Mouse (Mus musculus) heart, embryonic 13.5 days (tissue): ENCODE data around the gene Zfp280d. TPM values are rescaled to one million over a fixed set of nuclear protein-coding genes. Genes with fewer than 3 reads are reported as not detected.

ENCODE experiments used
- ATAC-seq: fragments of 200-750 bp; cut with Nextera tagmentation; 2 replicates; pipeline ENCODE4 v1.8.0; 2017; ENCODE audit warnings: moderate TSS enrichment; ENCODE audit not compliant: insufficient number of reproducible peaks, low FRiP score, low TSS enrichment; ENCODE audit errors: extremely low read depth
- H3K27ac ChIP-seq: fragments of 300-500 bp; sonication (generic); replicated peaks from 2 replicates; pipeline ENCODE4 v1.5.1; 2015; ENCODE audit warnings: moderate library complexity, mild to moderate bottlenecking, inconsistent platforms
- H3K27me3 ChIP-seq: fragments of 300-500 bp; sonication (generic); replicated peaks from 2 replicates; pipeline ENCODE4 v1.6.1; 2015; ENCODE audit warnings: mild to moderate bottlenecking, inconsistent platforms
- H3K36me3 ChIP-seq: fragments of 300-500 bp; sonication (generic); 2 replicates; pipeline ENCODE4 v1.6.1; 2015; ENCODE audit warnings: mild to moderate bottlenecking, inconsistent platforms
- H3K4me1 ChIP-seq: fragments of 300-500 bp; sonication (generic); 2 replicates; pipeline ENCODE4 v1.6.1; 2015; ENCODE audit warnings: inconsistent platforms
- H3K4me2 ChIP-seq: fragments of 300-500 bp; sonication (generic); 2 replicates; pipeline ENCODE4 v1.6.1; 2015; ENCODE audit warnings: inconsistent platforms, mild to moderate bottlenecking, moderate library complexity
- H3K4me3 ChIP-seq: fragments of 300-500 bp; sonication (generic); 2 replicates; pipeline ENCODE4 v1.5.1; 2015; ENCODE audit warnings: moderate library complexity, mild to moderate bottlenecking, inconsistent platforms
- H3K9ac ChIP-seq: fragments of 300-500 bp; sonication (generic); 2 replicates; pipeline ENCODE4 v1.6.1; 2015; ENCODE audit warnings: inconsistent platforms, mild to moderate bottlenecking, moderate library complexity
- H3K9me3 ChIP-seq: fragments of 300-500 bp; sonication (generic); 2 replicates; pipeline ENCODE4 v1.6.1; 2016; ENCODE audit warnings: inconsistent platforms
- WGBS: fragments of 180-500 bp; shearing (Covaris S2); methylation state at CpG from one replicate; pipeline ENCODE4 v1.1.7; 2015; ENCODE audit warnings: mixed read lengths; 5-methylcytosine and 5-hydroxymethylcytosine counted together
- polyA plus RNA-seq: library from polyadenylated mRNA; unstranded; fragments of >200 nt; fragmentation: Nextera tagmentation; extraction: Ambion mirVana; gene quantifications from 2 replicates; pipeline ENCODE4 v1.2.1, GENCODE M21; 2015

Gene Zfp280d
- polyA plus RNA-seq, 1 experiment from 2014 or later = 21.5 TPM

- Histone ChIP-seq H3K9ac (no peak overlapping the region), H3K4me2 (no peak overlapping the region), H3K4me3 (no peak overlapping the region), H3K9me3 (no peaks in the 10 kb centered on the region), H3K36me3 (no peaks in the 10 kb centered on the region), H3K27me3 (no peaks in the 10 kb centered on the region; the same call in 1 of the 2 replicates), H3K27ac (no peak overlapping the region), H3K4me1 (peaks cover 2% of the 10 kb centered on the region; the same call in 1 of the 2 replicates)
- 61% methylated on average over 6 of the region's 6 CpGs for WGBS
- ATAC-seq = no peak
Measured at GRCm38 (mm10) chr9:72403421-72403820, 128.8 kb downstream of the Zfp280d start.

GRCm38 (mm10) chr9:72404446-72404845 is 129.8 kb downstream of the Zfp280d start:
- Histone ChIP-seq H3K4me2 (no peak overlapping the region), H3K9ac (no peak overlapping the region), H3K27me3 (no peaks in the 10 kb centered on the region; the same call in 1 of the 2 replicates), H3K4me1 (peaks cover 5% of the 10 kb centered on the region), H3K9me3 (no peaks in the 10 kb centered on the region), H3K27ac (no peak overlapping the region), H3K4me3 (no peak overlapping the region), H3K36me3 (no peaks in the 10 kb centered on the region)
- 90% methylated on average over 8 of the region's 8 CpGs for WGBS
- ATAC-seq = no peak

DNA sequence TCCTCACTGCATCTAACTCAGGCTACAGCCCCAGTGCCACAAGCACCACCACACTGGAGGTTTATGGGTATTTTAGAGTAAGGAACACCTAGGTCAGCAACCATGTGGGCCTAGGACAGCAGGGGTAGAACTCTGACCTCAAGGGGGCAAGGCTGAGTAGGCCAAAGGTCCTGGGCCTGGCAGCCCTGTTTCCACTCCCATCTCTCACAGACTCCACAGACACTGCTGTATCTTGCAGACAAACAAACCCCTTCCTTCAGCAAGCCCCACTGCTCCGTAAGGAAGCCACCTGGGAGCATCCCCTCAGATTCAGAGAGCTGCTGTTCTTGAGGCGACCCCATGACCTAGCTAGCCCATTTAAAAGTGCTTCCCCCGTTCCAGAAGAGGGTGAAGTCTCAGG is 130.3 kb downstream of the Zfp280d start:
- Histone ChIP-seq H3K4me2 (no peak overlapping the region), H3K36me3 (no peaks in the 10 kb centered on the region), H3K9me3 (no peaks in the 10 kb centered on the region), H3K4me3 (no peak overlapping the region), H3K9ac (no peak overlapping the region), H3K27ac (no peak overlapping the region), H3K27me3 (no peaks in the 10 kb centered on the region; the same call in 1 of the 2 replicates), H3K4me1 (peaks cover 10% of the 10 kb centered on the region)
- ATAC-seq = no peak
- 80% methylated on average over 3 of the region's 3 CpGs for WGBS

DNA sequence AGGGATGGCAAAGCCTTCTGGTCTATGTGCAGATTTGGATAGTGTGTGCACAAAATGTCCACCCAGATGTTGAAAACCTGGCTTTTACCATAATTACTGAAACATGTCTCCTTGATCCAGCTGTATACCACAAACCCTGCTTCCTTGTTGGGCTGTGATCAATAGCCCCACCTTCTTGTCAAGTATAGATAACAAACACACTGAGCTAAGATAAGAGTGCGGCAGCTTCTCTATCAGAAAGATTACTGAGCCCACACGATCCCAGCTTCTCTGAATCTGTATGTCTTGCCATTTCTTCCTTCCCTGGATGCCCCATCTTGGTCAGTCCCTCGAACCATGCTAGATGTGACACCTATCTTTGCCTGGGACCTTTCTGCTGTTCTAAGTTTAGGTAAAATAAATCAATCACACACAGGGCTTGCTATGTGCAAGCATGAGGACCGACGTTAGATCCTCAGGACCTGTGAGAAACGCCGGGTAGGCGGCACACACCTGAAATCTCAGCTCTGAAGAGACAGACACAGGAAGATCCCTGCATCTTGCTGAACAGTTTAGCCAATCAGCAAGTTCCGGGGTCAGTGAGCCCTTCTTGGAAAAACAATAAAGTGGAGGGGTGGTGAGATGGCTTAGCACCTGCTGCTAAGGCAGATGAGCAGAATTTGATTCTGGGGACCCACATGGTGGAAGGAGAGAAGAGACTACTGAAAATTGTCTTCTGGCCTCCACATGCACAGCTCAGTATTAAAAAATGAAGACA is 131.4 kb downstream of the Zfp280d start:
- WGBS = 69% methylated on average over 9 of the region's 9 CpGs
- no peak overlapping the region for H3K27ac ChIP-seq
- H3K4me2 ChIP-seq = no peak overlapping the region
- H3K36me3 ChIP-seq = no peaks in the 10 kb centered on the region
- H3K4me1 ChIP-seq = peaks cover 11% of the 10 kb centered on the region
- ATAC-seq = no peak
- no peak overlapping the region for H3K4me3 ChIP-seq
- H3K9ac ChIP-seq = no peak overlapping the region
- no peaks in the 10 kb centered on the region for H3K9me3 ChIP-seq
- no peaks in the 10 kb centered on the region; the same call in 1 of the 2 replicates for H3K27me3 ChIP-seq

DNA sequence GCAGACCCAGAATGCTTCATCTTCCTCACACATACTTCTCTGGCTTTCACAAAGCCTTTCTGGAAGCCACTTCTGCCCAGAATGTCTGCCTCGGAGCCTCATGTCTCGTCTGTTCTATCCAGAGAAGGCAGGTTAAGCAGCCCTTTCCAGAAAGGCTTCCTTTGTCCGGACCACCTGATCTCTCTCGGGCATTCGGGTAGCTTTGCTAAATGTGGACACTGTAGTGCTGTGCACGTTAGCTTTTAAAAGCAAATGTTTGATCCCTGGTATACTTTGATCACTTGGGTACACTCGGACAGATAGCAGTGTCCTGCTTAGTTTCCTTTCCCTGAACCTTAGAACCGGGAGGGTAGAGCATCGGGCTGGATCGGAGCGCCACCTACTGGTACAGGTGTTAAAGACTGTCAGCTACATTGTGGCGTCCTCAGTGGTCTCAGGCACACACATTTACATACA is 133.5 kb downstream of the Zfp280d start:
- WGBS = 8% methylated on average over 12 of the region's 12 CpGs
- Histone ChIP-seq H3K27ac (no peak overlapping the region), H3K9me3 (no peaks in the 10 kb centered on the region), H3K4me2 (peak overlapping the region; percentile 69), H3K27me3 (no peaks in the 10 kb centered on the region; the same call in 1 of the 2 replicates), H3K9ac (peak overlapping the region; percentile 72), H3K4me3 (peak overlapping the region; percentile 51), H3K36me3 (no peaks in the 10 kb centered on the region), H3K4me1 (peaks cover 18% of the 10 kb centered on the region)
- ATAC-seq = 0 out of 2 replicates have a peak, but pooled peaks have one; percentile 49

GRCm38 (mm10) chr9:72409381-72410225 is 134.9 kb downstream of the Zfp280d start:
- no peaks in the 10 kb centered on the region; the same call in 1 of the 2 replicates for H3K27me3 ChIP-seq
- WGBS = 14% methylated on average over 15 of the region's 15 CpGs

GRCm38 (mm10) chr9:72411746-72412145 is 137.1 kb downstream of the Zfp280d start:
- WGBS = 81% methylated on average over 2 of the region's 2 CpGs
- Histone ChIP-seq H3K27me3 (no peaks in the 10 kb centered on the region), H3K9ac (no peak overlapping the region), H3K36me3 (no peaks in the 10 kb centered on the region), H3K9me3 (no peaks in the 10 kb centered on the region), H3K27ac (no peak overlapping the region), H3K4me3 (no peak overlapping the region), H3K4me1 (peaks cover 18% of the 10 kb centered on the region), H3K4me2 (no peak overlapping the region)
- no peak for ATAC-seq

More at GRCm38 (mm10) chr9:72409381-72410225, 134.9 kb downstream of the Zfp280d start:
- no peak for ATAC-seq
- Histone ChIP-seq H3K27ac (no peak overlapping the region), H3K4me1 (peaks cover 18% of the 10 kb centered on the region), H3K4me3 (no peak overlapping the region), H3K36me3 (no peaks in the 10 kb centered on the region), H3K4me2 (peak overlapping the region; percentile 69), H3K9me3 (no peaks in the 10 kb centered on the region), H3K9ac (peak overlapping the region; percentile 16; the same call in 1 of the 2 replicates)

Other genes starting within 250 kb of the Zfp280d start
- gene Tcf12, start 163.0 kb upstream of the Zfp280d start, polyA plus RNA-seq = 29.7 and 31.9 TPM in 2 replicates
- 16.4 and 16.8 TPM in 2 replicates for gene Mns1, start 163.2 kb downstream of the Zfp280d start, polyA plus RNA-seq
- gene Tex9, start 217.4 kb downstream of the Zfp280d start, polyA plus RNA-seq = 14.8 and 15.6 TPM in 2 replicates